Mouse (Mus musculus): Measurements from ENCODE around the gene Cyp2g1.

- TF ChIP-seq CTCF (IDR thresholded peaks at IDR 0.05): peak; percentile 81
- TF ChIP-seq EP300 (IDR thresholded peaks at IDR 0.05): no peak
These were observed 30.2 kb upstream of the Cyp2g1 start for GRCm38 (mm10) chr7:26778474-26778873.

Data from lung, postnatal 0 days (tissue).